Mouse (Mus musculus) CD4-positive, CD25-positive, alpha-beta regulatory T cell, adult 4 months (primary cell): Measurements from ENCODE around the gene Ppp1cb. TPM values are rescaled to one million over a fixed set of nuclear protein-coding genes. Genes with fewer than 3 reads are reported as not detected.

Experiments
- ATAC-seq: one replicate; pipeline ENCODE4 v1.8.0; 2017
- polyA plus RNA-seq, 2 experiments: library from polyadenylated mRNA; unstranded; fragments of 100-300 nt; shearing (Covaris generic); gene quantifications; one replicate each; pipeline ENCODE4 v1.2.1; 2017

Gene Ppp1cb
- polyA plus RNA-seq, 2 experiments from 2014 or later = 71.3 to 138 TPM

DNA sequence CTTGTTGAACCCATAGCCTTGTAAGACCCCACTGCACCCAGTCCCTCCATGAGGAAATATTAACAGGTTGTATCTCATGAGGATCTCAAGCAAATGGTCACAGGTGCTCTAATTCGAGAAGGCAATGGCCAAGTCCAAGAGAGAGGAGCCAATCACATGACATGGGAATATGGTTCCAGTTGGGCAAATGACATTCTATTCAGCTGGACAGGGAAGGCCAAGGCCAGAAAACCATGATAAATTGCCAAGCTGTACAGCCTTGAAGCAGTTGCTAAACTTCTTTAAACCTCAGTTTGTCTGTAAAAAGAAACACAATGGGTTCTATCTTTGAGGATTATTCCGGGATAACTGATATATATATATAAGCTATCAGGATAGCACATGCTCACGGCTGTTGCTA lies 14.7 kb upstream of the Ppp1cb start:
- ATAC-seq = no peak

DNA sequence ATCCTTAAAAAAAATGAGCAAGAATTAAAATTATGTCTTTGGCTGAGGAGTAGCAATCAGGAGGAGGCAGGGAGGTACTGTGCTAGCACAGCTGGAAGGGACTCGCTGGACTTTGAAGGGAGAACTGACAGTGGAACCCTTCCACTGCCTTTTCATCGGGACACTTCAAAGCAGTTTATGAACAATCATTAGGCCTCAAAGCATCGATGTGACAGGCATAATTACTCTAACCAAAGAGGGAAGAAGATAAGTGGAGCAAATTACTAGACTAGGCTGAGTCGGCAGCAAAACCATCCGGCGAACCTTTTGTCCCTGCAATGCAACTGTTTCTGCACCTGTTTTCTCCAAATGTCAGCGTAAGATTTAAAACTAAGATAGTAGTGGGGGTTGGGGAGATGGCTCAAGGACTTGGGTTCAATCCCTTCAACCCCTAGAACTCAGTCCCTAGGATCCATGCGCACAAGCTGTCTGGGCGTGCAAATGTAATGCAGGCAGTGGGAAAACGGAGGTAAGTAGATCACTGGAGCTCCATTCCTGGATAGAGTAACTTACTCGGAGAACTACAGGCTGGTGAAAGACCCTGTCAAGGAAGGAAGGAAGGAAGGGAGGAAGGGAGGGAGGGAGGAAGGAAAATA lies 13.2 kb upstream of the Ppp1cb start:
- ATAC-seq = no peak

DNA sequence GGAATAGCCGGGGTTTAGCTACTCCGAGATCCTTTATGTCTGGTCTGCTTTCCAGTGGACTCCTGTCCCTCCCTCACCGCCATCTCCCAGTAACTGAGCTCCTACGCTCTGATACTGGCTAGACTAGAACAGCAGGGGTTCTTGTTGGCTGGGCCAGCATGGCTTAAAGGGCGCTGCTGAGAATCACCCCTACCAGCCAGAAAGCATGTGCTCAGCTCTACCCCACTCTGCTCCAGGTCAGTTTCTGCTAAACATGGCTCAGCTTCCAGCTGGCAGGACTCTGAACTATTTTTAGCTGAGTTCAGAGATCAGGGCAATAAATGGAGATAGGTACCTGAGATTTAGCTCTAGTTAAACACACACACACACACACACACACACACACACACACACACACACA lies 12.2 kb upstream of the Ppp1cb start:
- no peak for ATAC-seq

GRCm38 (mm10) chr5:32446810-32447209 lies 11.8 kb upstream of the Ppp1cb start:
- no peak for ATAC-seq

- ATAC-seq = peak; percentile 21
Measured at GRCm38 (mm10) chr5:32459251-32459881, 723 bp downstream of the Ppp1cb start.

DNA sequence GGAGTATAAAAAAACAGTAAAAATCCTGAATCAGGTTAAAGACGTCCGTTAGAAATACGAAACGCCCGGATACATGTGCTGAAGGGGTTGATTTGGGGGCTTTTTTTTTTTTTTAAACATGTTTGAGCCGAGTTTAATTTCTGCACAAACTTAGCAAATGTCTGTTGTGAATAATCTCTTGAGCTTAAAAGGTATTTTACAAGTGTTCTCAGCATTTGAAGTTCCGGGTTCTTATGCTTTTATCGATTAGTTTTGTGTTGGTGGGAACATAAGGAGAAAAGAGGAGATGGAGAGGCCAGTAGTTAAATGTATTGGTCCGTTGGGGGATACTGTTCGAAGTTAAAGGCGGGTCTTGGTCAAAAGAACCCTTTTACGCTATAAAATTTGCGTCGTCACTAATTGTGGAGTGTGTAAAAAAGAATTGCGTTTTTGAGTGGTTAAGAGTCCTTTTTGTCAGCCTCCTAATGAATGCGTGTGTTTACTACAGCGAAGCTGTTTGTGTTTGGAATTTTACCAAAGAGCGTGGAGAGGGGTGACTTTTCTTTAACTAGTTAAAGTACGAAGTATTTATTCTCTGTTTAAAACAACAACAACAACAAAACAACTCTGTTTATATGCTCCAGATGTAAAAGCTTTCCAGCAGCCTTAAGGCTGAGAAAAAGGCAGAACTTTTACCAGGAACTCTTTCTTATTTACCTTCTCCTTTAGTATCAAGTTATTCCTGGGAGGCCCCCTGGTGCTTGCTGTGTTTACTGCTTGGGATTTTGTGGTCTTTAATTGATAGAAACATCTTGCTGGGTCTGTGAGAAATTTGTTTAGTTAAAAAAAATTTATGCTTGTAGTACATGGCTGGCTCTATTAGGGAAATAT lies 1.5 kb downstream of the Ppp1cb start:
- ATAC-seq = no peak

- ATAC-seq = no peak
Measured at GRCm38 (mm10) chr5:32460973-32461372, 2.3 kb downstream of the Ppp1cb start.

GRCm38 (mm10) chr5:32472332-32473028 lies 13.8 kb downstream of the Ppp1cb start:
- ATAC-seq = no peak

- no peak for ATAC-seq
Measured at GRCm38 (mm10) chr5:32473029-32473352, 14.3 kb downstream of the Ppp1cb start.

DNA sequence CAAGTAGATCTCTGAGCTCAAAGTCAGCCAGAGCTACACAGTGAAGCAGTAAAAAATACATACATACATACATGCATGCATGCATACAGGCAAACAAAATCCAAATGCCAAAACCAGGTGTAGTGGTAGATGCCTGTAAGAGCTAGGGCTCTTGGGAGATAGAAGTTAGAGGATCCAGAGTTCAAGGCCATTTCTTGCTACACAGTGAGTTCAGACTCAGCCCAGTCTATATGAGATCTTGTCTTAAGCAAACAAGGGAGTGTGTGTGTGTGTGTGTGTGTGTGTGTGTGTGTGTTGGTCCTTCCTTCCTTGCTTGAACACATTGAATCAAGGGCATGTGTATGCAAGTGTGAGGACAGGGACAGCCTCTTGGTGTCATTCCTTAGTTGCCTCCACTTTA lies 17.9 kb downstream of the Ppp1cb start:
- ATAC-seq = no peak

DNA sequence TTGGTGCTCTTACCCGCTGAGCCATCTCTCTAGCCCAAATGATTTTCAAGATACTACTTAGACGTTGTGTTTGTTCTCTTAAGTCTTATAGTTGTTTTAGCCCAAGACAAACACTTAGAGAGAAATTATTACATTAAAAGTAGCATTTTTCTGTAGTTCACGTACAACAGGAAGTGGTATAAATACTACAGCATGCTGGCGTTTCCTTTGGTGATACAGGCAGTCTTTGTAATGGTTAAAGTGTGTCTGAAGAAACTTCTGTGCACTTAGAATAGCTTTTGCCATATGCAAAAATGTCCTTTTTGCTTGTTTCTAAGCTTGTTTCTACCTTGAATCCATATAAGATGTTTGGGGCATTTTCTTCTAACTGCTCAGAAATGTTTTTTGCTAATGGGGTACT lies 20.3 kb downstream of the Ppp1cb start:
- ATAC-seq = peak; percentile 69

GRCm38 (mm10) chr5:32485430-32485829 lies 26.8 kb downstream of the Ppp1cb start:
- ATAC-seq = peak; percentile 56

DNA sequence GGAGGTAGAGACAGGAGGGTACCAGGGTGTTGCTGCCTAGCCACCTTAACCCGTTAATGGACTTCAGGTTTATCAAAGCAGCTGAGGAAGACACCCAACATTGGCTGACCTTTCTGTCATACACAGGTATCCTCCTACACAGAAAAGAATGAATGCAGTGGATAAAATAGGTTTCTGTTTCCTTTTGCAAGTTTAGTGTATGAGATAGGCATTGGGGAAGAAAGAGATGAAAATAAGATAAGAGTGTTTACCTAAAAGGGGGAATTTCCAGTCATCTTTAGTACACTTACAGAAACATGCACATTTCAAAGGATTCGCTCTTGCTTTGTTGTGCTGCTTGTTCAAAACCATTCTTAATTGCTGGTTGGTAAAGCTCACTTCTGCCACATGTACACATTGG lies 29.4 kb downstream of the Ppp1cb start:
- peak; percentile 63 for ATAC-seq

DNA sequence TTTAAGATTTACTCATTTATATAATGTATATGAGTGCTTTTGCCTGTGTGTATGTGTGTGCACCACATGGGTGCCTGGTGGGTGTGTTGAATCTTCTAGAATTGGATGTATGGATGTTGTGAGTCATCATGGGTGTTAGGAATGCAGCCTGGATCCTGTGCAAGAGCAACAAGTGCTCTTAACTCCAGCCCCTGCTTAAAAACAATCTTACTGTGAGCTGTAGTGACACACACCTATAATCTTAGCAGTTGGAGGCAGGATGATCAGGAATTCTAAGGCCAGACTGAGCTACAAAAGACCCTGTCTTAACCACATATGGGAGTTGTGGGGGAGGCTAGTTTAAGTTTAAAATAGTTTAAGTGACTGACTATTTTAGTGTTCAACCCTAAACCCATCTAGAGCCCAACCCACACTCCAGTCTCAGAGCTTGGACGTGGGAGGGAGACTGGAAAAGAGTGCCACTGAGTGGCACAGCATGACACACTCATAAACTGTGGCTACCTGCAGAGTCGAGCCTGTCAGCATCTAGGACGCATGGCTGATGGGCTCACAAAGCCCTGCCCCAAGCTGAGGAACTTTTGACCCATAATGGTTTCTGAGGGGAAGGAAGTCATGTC lies 35.5 kb downstream of the Ppp1cb start:
- ATAC-seq = no peak

DNA sequence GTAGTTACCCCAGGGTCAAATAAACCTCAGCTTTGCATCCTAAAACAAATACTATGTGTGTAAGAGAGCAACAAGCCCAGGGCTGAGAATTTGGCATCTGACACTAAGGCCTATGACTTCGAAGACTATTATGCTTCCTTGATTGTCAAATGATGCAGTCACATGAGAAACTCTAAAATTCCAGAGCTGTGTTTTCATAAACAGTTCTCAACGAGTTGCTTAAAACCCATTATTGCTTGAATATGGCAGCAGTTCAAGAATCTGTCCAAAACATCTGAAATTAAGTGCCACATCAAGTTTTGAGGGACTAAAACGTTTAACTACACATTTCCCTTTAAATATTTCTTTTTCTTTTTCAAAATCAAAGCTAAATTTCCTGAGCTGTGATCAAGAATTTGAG lies 50.1 kb downstream of the Ppp1cb start:
- ATAC-seq = no peak

GRCm38 (mm10) chr5:32520381-32520780 lies 61.7 kb downstream of the Ppp1cb start:
- ATAC-seq = no peak

- ATAC-seq = no peak
Measured at GRCm38 (mm10) chr5:32549449-32549848, 90.8 kb downstream of the Ppp1cb start.

- ATAC-seq = no peak
Measured at GRCm38 (mm10) chr5:32564697-32565096, 106.1 kb downstream of the Ppp1cb start.
